Mouse (Mus musculus) 3134 (cell line): Measurements from ENCODE around the gene Eya2.
A peak's percentile ranks its signal among the peaks of the same experiment; 100 is the strongest.

Experiments used
- DNase-seq: peaks from one replicate; pipeline ENCODE4 v3.0.0-alpha.2; 2011; ENCODE audit warnings: low spot score; ENCODE audit not compliant: insufficient read length; ENCODE audit errors: extremely low read depth

Eya2 gene

DNA sequence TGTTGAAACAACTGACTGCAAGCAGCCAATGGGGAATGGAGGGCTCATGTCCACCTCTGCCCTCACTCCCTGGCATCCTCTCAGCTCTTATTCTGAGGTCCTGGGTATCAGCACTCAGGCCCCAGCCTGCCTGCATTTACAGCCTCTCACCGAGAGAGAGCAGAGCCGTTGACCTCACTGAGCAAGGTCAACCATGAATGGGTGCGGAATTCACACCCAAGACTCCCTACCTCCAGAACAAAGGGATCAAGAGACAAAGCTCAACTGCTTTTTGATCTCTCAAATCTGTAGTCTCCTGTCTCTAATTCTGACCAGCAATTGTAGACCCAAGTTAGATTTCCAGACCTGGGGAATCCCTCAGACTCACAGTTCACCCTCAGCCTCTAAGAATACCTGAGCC is 48.8 kb downstream of the Eya2 start:
- no peak for DNase-seq

DNA sequence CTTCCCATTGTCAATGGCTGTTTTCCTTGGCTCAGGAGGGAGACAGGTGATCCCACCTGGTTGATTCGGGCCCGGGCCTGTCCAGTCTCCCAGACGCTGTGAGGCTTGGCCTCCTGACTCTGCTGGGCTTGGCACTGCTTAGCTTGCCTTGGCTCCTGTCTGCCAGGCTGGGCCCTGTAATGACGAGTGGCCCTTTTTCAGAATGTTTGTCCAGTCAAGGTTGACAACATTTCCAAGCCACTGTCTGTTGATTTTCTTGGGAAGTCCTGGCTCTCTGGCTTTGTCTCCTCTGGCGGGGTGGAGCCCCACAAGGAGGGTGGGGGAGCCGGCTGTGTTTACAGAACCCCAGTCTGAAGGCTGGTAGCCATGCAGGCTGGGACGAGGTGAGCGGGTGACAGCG is 49.2 kb downstream of the Eya2 start:
- no peak for DNase-seq

DNA sequence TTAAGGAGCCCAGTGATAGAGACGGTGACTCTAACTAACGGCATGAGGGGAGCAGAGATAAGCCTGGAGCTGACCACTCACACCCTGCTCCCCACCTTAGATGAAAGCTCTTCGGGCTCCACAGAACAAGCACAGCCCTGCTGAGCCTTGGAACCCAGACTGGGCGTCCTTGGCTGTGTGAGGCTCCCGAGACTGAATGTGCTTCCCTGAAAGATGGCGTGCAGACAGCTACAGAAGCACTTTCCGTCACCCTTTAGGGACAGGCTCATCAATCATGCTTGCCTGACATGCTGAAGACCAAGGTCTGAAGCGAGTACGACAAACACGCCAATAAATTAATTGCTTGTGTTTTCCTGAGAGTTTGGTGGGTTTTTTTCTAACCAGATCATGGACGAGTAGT is 56.2 kb downstream of the Eya2 start:
- DNase-seq, result no peak

DNA sequence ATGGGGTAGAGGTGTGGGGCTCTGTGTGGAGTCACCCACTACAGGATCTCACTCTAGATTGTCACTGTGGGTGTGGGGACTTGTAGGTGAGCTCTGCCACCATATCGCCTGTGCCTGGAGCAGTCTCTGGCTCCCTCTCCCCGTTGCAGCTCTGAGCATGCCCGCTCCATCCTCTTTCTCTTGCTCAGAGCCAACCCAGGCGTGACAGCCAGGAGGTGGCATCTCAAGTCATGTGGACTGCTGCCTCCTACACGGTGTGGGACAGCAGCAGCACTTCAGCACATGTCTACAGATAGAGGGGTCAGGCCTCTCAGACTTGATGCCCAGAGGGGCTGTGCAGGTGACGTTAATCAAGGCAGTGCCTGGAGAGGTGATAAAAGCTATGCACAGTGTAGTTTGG is 57.4 kb downstream of the Eya2 start:
- no peak for DNase-seq

DNA sequence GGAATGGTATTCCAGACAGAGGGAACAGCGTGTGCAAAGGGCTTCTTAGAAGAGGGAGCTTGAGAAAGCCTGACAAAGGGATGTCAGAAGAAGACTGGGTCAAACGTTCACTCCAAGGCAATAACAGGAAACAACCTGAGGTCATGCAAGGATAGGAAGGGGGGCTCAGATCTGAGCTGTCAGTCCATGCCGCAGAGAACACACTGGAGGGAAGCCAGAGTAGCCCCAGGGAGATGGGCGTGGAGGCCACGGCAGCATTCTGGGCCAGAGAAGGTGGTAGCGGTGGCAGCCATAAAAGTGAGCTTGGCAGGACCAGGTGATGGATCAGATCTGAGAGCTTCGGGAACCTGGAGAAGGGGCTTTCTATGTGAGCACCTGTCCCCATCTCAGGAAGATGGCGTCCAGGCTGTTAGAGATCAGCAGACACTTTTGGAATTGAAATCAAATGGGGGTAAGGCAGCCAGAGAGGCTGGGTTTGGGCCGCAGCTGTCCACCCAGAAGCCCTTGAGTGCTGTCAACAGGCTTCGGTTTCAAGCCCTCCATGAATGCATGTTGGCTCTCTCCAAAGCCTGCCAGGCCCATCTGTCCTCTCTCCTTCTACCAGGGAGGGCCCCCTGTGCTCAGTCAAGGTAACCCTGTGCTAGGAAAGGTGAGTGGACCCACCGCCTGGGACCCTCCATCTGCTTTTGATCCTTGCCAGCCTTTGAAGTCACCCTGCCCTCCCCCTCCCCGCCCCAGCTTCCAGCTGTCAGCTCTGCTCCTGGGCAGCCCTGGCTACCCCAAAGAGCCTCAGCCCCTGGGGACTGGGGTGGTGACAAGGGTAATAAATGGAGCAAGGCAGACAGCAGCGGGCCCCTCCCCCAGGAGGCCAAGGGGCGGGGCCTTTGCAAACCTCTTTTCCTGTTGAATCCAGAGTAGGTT is 58.4 kb downstream of the Eya2 start:
- DNase-seq, result peak; percentile 71

DNA sequence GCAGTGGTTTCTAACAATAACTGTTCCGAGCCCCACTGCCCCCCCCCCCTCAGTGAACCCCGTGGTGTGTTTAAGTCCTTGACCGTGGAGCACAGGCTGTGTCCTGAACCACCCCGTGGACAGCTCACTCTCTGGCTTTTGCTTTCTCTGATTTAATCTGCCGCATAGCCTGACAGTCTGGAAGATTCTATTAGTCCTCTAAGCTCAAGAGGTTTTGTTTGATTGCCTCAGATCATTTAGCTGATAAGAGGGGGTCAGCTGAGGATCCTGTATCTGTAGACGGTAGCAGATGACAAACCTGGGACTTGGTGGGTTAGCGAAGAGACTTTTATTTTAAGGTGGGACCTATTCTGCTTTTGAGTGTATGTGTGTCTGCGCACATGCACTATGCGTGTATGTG is 59.3 kb downstream of the Eya2 start:
- DNase-seq, result no peak

DNA sequence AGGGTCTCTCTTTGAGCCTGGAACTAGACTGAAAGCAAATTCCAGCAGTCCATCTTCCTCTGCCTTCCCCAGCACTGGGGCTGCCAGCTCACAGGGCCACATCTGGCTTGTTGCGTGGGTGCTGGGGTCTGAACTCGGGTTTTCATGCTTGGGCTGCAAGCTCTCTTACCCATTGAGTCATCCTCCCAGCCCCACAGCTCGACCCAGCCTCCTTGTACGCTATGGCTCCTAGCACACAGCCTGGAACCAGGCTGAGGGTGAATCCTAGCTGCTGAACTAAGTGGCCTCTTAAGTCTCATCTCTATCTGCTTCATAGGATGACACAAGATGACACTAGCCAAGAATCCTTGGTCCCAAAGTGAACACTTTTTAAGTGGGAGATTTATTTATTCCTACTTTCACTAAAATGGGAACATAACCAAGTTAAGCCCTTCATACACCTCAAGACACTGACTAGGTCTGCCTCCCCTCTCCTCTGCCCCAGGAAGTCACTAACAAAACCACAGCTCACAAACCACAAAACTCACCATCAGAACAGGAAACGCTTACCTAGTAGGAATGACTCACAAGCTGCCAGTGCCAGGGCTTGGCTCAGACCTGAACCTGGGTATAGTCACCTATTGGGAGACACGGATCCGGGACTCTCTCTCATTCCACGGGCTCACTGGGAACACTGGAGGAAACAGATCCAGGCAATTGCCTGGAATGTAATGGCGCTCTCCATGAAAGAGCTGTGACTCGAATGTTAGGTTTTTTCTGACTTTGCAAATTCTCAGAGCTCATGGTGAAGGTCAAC is 60.1 kb downstream of the Eya2 start:
- DNase-seq, result peak; percentile 65

DNA sequence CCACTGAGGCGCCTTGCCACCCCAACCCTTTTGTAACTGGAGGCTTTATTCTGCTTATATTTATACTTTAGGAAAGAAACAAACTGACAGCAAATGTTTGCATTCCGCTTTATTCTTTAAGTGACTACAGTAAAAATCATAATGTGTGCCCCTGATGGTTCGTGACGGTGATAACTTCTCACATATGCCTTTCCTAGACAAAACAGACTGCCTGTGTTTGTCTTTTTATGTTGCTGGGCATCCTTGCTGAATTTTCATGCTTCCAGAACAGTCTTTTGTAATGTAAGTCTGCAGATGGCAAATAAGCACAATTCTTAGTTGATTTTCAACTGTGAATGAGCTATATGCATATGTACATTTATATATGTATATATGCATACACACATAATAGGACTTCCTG is 61.7 kb downstream of the Eya2 start:
- DNase-seq, result no peak

DNA sequence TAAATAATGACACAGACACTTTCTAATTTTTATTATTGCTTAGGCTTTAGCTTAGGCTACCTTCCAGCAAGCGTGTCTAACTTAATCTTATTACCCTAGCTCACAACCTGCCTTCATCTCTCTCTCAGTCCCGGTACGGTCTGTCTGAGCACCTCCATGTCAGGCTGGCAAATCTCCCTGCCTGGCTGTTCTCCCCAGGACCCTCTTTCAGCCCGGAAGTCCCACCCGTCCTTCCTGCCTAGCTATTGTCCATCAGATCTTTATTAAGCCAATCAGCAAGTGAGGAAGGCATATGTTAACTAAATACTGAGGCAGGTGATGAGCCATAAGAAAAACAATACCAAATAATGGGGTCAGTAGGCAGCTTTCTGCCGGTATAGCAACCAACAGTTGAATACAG is 62.1 kb downstream of the Eya2 start:
- DNase-seq, result no peak

DNA sequence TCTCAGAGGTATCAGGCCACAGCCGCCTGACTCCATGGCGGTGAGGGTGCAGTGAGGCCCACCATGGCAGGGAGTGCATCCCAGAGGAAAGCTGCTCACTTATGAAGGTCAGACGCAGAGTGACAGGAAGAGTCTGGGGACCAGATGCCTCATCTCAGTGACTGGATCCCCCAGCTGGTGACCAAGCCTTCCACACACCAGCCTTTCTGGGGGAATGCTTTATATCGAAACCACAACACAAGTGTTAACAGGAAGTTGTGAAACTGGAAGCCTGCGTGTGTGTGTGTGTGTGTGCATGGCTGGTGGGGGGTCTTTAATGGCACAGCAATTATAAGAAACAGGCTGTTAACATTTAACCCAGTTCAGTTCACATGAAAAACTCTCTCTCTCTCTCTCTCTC is 64.7 kb downstream of the Eya2 start:
- no peak for DNase-seq

DNA sequence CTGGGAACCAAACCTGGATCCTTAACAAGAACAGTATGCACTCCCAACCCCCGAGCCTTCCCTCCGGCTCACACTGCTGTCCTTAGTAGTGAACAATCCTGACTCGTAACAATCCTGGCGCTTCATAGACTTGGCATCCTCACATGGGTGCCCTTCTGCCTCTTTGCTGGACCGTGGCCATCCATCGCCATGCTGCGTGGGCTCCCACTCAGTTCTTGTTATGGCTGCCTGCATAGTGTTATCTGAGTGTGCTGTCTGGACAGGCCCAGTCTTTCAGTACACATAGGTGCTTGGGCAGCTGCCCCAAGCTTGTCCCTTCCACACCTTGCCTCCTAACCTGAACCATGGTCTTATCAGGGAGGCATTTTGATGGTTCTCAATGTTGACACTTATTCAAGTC is 68.4 kb downstream of the Eya2 start:
- DNase-seq, result no peak

DNA sequence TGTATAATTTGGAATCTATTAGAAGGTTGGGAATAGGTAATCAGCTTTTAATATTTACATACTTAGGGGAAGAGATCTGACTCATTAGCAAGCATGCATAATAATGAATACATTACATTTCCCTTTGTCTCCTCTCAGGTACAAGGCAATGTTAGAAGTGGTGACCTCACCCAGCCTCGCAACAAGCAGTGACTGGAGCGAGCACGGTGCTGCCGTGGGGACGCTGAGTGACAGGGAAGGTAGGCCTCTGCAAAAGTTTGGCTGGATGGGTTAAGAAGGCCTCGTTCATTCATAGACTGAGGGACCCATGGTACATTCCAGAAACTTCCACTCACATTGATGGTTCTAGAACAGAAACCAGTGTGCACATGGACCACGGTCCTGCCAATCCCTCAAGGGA is 69.8 kb downstream of the Eya2 start:
- no peak for DNase-seq

DNA sequence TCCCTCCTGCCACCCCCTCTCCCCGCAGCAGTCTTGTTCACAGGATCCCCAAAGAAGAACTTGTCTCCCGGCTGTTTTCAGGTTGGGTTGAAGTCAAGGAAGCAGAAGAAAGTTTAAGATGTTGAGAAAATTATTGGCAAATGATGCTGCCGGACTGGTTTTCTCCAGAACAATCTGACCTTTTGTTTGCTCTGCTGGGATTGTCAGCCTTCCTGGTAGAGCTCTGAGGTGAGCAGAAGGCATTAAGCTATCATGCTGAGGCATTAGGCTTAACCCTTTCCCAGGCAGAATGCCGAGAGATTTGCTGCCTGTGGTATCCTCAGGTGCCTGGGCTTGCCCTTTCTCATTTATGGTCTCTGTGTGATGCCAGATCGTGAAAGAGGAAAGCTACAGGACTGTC is 70.3 kb downstream of the Eya2 start:
- no peak for DNase-seq

DNA sequence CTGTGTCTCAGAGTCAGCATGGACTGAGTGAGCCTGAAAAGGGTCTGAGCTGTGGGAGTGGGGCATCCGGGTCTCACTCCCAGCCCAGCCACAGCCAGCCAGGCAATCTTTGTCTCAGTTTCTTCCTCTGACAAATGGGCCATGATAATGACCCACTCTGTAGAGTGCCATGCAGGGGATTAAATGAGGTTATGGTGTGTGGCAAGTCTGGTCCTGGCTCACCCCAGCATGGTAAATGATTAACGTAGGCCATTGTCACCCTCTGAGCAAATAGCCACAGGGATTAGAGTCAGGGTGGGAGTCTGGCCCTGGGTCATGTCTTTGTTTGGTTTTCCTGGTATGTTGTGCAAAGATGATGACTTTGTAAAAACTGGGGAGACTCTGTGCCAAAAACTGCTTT is 72.3 kb downstream of the Eya2 start:
- DNase-seq, result no peak

DNA sequence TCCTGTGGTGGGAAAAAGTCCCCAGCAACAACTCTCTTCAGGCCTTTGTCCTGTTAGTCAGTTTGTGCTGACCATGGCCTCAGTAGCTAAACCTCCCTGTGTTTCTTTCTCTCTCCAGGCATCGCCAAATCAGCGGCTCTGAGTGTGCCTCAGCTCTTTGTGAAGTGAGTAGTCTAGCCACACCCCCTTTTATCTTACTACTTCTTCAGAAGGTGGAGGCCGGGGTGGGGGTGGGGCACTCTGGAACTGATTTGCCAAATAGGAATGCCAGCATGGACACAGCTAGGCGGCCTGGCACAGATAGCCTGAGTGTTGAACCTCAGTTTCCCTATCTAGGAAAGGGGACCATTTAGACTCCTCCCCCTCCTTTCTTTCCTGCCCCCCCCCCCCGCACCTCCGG is 87.9 kb downstream of the Eya2 start:
- DNase-seq, result no peak

DNA sequence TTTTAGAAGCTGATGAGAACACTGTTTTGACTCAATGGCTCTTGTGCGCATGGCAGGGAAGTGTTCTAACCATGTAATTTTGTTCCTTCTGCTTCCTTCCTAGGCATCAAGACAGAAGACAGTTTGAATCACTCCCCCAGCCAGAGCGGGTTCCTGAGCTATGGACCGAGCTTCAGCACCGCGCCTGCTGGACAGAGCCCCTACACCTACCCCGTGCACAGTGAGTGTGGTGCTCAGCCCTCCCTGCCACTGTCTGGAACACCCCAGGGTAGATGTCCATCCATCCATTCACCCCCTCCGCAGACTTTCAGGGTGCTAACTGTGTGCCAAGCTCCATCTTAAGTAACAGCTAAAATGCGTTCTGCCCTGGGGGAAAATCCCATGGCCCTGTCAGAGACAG is 92.7 kb downstream of the Eya2 start:
- DNase-seq, result no peak

DNA sequence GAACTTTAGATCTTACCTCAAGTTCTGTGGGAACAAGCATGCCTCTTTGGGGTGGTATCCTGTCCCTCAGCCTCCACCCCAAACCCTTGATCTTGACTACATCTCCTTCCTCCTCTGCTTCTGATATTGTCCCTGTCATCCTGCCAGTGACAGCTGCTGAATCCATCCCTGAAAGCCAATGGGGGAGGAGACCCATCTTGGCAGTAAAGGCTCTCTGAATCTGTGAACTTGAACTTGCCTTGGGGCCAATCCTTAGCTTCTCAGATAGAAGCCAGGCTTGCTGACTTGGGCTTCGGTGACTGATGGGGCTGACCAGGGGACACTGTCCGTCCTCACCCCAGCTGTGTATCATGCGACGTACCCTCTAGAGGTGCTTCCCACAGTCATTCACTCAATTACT is 94.1 kb downstream of the Eya2 start:
- no peak for DNase-seq

DNA sequence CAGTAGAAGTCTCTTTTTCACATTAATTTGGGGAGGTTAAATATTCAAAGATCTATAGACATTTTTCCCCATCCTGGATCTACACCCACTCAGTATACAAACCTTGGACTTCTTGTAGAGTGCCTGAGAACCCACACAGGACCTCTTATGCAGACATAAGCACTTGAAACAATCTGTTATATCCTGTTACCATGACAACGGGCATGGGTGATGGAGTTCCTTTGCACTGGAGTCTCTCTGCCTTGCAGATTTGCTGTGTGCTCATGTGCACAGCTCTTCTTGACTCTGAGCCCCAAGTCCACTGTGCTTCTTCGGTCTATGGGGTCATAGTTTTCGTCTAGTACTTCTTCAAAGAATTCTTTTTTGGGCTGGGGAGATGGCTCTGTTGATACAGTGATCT is 96.2 kb downstream of the Eya2 start:
- no peak for DNase-seq

DNA sequence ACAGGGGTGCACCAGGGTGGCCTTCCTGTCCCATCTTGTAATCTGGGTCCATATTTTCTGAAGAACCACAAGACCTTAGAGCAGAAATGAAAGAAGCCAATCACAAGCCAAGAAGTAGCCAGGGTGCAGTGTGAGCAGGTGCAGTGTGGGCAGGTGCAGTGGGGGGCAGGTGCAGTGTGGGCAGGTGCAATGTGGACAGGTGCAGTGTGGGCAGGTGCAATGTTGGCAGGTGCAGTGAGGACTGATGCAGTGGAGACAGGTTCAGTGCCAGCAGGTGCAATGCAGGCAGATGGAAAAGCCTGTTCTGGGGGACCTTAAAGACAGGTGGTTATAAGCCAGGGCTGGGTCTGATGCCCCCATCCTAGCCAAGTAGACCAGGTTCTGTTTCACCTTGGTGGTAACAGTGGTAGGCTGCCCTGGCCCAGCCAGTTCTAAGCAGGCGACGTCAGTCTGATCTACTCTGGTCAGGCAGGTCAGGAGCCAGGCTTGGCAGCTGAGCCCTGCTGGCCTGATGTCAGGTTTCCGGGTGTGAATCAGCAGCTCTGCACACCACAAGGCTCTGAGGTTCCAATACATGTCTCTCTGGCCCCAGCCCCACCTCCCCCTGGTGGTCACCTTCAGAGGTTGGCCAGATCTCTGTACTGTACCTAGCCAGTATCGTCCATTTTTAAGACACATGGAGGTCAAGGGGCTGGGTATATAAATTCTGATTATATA is 98.3 kb downstream of the Eya2 start:
- peak; percentile 77 for DNase-seq

DNA sequence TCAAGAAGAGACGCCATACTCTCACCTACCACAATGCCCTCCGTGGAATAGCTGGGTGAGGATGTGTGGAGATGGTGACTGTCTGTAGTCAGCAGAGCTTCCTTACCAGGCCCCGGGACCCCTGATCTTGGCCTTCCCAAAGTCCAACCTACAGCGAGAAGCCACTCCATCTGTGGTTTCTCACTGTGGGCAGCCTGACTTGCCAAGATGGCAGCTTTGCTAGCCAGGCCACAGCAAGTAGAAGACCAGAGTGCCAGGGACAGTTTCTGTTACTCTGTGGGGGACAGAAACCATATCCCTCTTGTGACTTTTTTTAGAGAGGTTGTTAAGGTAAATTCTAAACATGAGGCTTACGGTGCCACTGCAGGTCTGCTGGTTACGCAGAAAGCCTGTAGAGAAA is 99.9 kb downstream of the Eya2 start:
- DNase-seq, result no peak

DNA sequence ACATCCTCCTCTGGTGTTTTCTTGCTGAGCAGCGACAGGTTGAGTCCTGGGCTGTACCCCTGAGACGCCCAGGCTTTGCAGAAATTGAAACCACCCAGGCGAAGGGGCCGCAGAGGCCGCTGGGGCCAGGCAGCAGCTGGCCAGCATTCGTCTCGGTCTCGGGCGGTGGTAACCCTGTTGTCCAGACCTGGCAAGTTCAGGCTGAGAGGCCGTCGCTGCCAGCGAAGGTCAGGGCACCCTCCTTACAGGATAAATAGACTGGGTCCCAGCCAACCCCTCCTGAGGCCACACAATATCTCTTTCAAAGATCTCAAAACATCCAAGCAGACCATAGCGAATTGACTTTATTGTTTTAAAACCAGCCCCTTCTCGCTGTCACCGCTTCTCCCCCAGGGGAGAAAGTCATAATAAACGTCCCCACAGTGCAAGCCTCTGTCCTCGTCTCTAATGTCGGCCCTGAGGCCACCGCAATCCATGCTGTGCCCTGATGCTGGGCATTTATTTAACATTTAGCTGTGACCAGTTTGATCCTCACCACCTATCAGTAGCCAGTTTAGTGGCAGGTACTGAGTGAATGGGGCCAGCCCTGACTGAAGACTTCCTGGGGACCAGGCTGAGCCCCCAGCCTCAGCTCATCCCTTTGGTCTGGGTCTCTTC is 105.5 kb downstream of the Eya2 start:
- no peak for DNase-seq
